Mouse (Mus musculus) embryonic facial prominence, embryonic 12.5 days (tissue): ENCODE data around the gene Bri3. TPM values are rescaled to one million over a fixed set of nuclear protein-coding genes. Genes with fewer than 3 reads are reported as not detected.

Experiments
- ATAC-seq: fragments of 200-750 bp; cut with Nextera tagmentation; 2 replicates; pipeline ENCODE4 v1.8.0; 2017; ENCODE audit not compliant: insufficient number of reproducible peaks, insufficient read depth, low FRiP score, low TSS enrichment
- H3K27ac ChIP-seq: fragments of 300-500 bp; sonication (generic); 2 replicates; pipeline ENCODE4 v1.5.1; 2016; ENCODE audit warnings: mild to moderate bottlenecking
- H3K27me3 ChIP-seq: fragments of 300-500 bp; sonication (generic); 2 replicates; pipeline ENCODE4 v1.6.1; 2016; ENCODE audit warnings: mild to moderate bottlenecking, moderate library complexity
- H3K36me3 ChIP-seq: fragments of 300-500 bp; sonication (generic); 2 replicates; pipeline ENCODE4 v1.6.1; 2016; ENCODE audit warnings: mild to moderate bottlenecking
- H3K4me1 ChIP-seq: fragments of 300-500 bp; sonication (generic); 2 replicates; pipeline ENCODE4 v1.6.1; 2016
- H3K4me2 ChIP-seq: fragments of 300-500 bp; sonication (generic); replicated peaks from 2 replicates; pipeline ENCODE4 v1.6.1; 2016; ENCODE audit warnings: mild to moderate bottlenecking, moderate library complexity
- H3K4me3 ChIP-seq: fragments of 300-500 bp; sonication (generic); 2 replicates; pipeline ENCODE4 v1.5.1; 2016; ENCODE audit warnings: mild to moderate bottlenecking
- H3K9ac ChIP-seq: fragments of 300-500 bp; sonication (generic); 2 replicates; pipeline ENCODE4 v1.6.1; 2016; ENCODE audit warnings: mild to moderate bottlenecking, moderate library complexity
- H3K9me3 ChIP-seq: fragments of 300-500 bp; sonication (generic); 2 replicates; pipeline ENCODE4 v1.6.1; 2016; ENCODE audit warnings: mild to moderate bottlenecking, moderate library complexity
- WGBS: fragments of 180-500 bp; shearing (Covaris S2); methylation state at CpG from one replicate; pipeline ENCODE4 v1.1.7; 2016; 5-methylcytosine and 5-hydroxymethylcytosine counted together
- polyA plus RNA-seq: library from polyadenylated mRNA; unstranded; fragments of >200 nt; fragmentation: Nextera tagmentation; extraction: Ambion mirVana; gene quantifications from 2 replicates; pipeline ENCODE4 v1.2.1, GENCODE M21; 2016

Gene Bri3
- 141 and 143 TPM in 2 replicates for polyA plus RNA-seq

DNA sequence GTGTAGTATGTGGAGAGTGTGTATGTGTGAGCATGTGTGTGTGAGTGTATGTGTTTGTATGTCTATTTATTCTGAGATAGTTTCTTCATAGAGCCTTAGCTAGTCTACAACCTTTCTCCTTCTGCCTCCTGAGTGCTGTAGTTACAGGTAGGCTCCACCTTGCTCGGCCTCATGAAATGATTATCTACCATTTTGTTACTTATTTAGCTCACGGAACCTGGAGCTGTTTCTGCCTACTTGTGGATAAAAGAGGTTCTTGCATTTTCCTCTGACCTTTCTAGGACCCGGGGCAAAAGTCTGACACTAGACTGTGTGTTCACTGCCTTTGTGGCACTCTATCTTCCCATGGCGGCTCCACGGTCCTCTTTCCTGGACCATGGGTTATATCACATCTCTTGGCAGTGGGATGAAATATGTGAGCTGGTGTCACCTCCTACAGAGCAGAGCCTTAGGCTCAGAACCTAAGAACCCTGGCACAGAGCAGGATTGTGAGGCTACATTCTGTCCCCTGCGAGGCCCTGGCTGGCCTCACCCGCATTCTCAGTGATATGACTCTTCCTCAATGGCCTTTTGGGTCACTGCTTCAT is at the start of gene Bri3:
TSS of gene Bri3 (plus strand) at position 537 of the 587 bp plus-strand sequence.
- no peak within 1 kb of the TSS for H3K27ac ChIP-seq
- H3K4me2 ChIP-seq = no peak within 1 kb of the TSS
- no peaks in the 10 kb centered on the region for H3K36me3 ChIP-seq
- H3K9ac ChIP-seq = no peak within 1 kb of the TSS
- H3K4me3 ChIP-seq = no peak within 1 kb of the TSS
- H3K27me3 ChIP-seq = no peaks in the 10 kb centered on the region
- no peak for ATAC-seq
- no peaks in the 10 kb centered on the region for H3K9me3 ChIP-seq
- WGBS = 86% methylated on average over 7 of the region's 7 CpGs
- no peaks in the 10 kb centered on the region for H3K4me1 ChIP-seq

DNA sequence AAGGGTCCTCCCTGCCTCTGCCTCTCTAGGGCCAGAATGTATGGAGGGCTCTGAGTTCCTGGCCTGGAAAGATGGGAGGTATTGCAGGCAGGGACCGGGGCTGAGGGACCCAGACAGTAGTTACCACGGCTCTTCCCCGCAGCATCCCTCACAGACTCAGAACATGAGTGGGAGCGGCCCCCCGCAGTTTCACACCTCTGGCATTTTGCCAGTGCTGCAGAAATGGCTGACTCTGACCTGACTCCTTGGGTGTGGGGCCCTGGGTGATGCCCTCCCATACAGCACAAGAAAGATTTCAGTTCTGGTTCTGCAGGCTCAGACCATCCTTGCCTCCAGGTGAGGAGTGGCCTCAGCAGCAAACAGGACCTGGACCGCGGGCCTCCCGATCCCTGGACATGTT is 48.7 kb upstream of the Bri3 start:
- no peak for ATAC-seq
- WGBS = 86% methylated on average over 8 of the region's 8 CpGs
- Histone ChIP-seq H3K27me3 (no peaks in the 10 kb centered on the region), H3K4me1 (no peaks in the 10 kb centered on the region), H3K9me3 (no peaks in the 10 kb centered on the region), H3K4me3 (no peak overlapping the region), H3K27ac (no peak overlapping the region), H3K36me3 (peaks cover 12% of the 10 kb centered on the region; the same call in 1 of the 2 replicates), H3K9ac (no peak overlapping the region), H3K4me2 (no peak overlapping the region)

DNA sequence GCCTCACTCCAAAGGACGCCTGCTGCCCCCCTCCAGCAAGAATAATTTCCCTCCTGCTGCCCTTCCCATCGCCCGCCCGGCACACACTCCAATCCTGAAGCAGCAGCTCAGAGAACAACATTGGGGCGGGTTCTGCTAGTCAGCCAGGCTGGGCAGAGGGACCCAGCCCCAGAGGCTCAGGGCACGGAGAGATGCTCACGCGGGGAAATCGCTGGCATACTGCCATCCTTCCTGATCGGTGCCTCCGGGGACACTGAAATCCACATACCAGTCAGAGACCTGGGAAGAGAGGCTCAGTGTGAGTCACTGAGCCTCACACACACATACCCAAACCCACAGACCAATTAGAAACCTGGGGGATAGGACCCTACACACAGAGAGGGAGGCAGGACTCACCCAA is 43.6 kb upstream of the Bri3 start:
- Histone ChIP-seq H3K9me3 (no peaks in the 10 kb centered on the region), H3K4me2 (no peak overlapping the region), H3K9ac (no peak overlapping the region), H3K4me3 (no peak overlapping the region), H3K27me3 (no peaks in the 10 kb centered on the region), H3K4me1 (no peaks in the 10 kb centered on the region), H3K27ac (no peak overlapping the region), H3K36me3 (peaks cover 36% of the 10 kb centered on the region)
- no peak for ATAC-seq
- WGBS = 81% methylated on average over 11 of the region's 11 CpGs

DNA sequence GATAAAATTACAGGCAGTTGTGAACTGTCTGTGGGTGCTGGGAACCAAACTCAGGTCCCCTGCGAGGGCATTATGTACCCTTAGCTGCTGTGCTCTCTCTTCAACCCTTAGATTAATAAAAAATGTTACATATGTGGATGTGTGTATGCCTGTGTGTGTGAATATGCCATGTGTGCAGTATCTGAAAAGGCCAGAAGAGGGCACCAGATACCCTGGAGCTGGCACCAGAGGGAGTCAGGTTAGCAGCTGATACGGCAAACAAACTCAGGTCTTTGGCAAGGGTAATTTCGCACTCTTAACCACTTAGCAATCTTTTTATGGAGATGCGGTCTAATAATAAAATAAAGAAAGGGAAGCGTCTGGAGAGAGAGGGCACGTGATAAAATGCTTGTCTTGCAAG is 41.8 kb upstream of the Bri3 start:
- no peaks in the 10 kb centered on the region for H3K4me1 ChIP-seq
- no peak overlapping the region for H3K4me2 ChIP-seq
- no peak overlapping the region for H3K27ac ChIP-seq
- 98% methylated on average over 6 of the region's 6 CpGs for WGBS
- H3K9me3 ChIP-seq = no peaks in the 10 kb centered on the region
- H3K9ac ChIP-seq = no peak overlapping the region
- H3K4me3 ChIP-seq = no peak overlapping the region
- peaks cover 39% of the 10 kb centered on the region for H3K36me3 ChIP-seq
- no peak for ATAC-seq
- H3K27me3 ChIP-seq = no peaks in the 10 kb centered on the region

DNA sequence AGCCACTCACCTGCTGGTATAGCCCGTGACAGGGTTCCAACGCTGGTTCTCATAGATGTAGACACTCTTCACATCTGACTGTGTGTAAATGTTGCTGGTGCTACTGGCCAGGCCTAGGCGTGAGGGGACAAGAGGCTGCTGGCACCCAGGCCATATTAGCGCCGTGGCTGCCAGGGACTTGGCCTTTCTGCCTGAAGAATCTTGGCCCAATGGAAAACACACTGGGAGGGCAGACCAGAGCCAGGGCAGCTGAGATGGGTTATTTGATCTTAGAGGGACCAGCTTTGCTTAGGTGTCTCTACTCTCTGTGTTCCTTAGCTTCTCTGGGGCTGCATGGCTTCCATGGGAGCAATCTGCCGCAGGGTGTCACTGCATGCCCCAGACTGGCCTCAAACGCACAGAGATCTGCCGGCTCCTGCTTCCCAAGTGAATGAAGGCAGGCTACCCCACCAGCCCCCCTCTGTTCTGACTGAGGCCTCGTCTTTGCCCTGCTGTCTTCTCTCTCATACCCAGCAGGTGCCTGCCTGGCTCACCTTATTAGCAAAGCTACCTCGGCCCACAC is 40.8 kb upstream of the Bri3 start:
- Histone ChIP-seq H3K27ac (no peak overlapping the region), H3K36me3 (peaks cover 39% of the 10 kb centered on the region), H3K4me3 (no peak overlapping the region), H3K9ac (no peak overlapping the region), H3K9me3 (no peaks in the 10 kb centered on the region), H3K4me1 (no peaks in the 10 kb centered on the region), H3K4me2 (no peak overlapping the region), H3K27me3 (no peaks in the 10 kb centered on the region)
- ATAC-seq = no peak
- 92% methylated on average over 10 of the region's 10 CpGs for WGBS

DNA sequence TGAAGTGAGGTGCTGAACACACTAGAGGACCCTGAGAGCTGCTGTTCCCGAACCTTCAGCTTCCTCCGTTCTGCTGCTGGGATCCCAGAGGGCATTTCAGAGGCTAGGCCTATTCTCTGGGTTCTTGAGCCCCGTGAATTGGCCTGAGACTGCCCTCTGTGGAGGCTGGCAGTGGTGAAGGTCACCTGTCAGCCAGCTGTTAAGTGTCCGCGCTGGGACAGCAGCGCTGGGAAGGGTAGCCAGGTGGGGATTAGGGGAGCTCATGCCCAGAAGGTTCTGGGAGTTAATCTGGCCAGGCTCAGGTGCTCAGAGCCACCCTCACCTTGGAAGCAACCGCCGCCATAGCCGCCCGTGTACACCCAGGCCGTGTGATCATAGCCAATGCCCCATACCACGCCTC is 39.9 kb upstream of the Bri3 start:
- Histone ChIP-seq H3K27me3 (no peaks in the 10 kb centered on the region), H3K4me1 (no peaks in the 10 kb centered on the region), H3K4me2 (no peak overlapping the region), H3K9me3 (no peaks in the 10 kb centered on the region), H3K27ac (no peak overlapping the region), H3K4me3 (no peak overlapping the region), H3K36me3 (peaks cover 36% of the 10 kb centered on the region), H3K9ac (no peak overlapping the region)
- 92% methylated on average over 12 of the region's 12 CpGs for WGBS
- ATAC-seq = no peak

DNA sequence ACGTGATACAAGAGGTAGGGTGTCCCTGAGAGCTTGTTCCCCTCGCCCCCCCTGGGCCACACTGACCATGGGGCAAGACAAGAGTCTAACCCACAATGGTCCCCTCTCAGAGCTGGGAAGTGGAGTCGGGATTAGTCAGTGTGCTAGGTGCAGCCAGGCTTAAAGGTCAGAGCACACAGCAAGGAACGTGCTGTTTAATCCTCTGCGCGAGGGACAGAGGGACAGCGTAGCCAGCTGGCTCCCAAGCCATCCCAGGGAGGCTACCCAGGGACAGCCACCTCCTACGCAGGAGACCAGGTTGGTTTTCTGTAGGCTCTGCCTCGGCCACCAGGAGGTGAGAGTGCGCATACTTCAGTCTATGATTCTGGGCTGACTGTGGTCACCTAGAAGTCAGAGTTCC is 39.3 kb upstream of the Bri3 start:
- ATAC-seq = no peak
- H3K27ac ChIP-seq = no peak overlapping the region
- H3K36me3 ChIP-seq = peaks cover 41% of the 10 kb centered on the region
- H3K9me3 ChIP-seq = no peaks in the 10 kb centered on the region
- H3K4me1 ChIP-seq = no peaks in the 10 kb centered on the region
- H3K4me2 ChIP-seq = no peak overlapping the region
- no peak overlapping the region for H3K4me3 ChIP-seq
- 78% methylated on average over 10 of the region's 10 CpGs for whole genome bisulfite sequencing
- no peaks in the 10 kb centered on the region for H3K27me3 ChIP-seq
- H3K9ac ChIP-seq = no peak overlapping the region

DNA sequence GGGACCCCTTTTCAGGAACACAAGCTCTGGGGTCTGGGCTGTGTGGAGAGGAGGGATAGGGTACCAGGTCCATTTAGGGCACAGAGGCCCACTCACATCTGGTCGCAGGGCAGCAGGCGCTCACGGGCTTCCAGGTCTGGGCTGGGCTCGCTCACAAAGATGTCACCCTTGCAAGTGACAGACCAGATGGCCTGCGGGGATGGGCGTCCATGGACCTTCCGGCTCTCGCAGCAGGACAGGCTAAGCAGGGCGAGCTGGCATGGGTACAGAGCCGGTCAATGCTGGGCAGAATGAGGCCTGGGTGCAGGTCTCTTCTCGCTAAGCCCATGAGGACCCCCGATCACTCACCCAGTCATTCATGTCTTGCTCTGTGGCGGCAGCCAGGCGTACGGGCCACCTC is 38.2 kb upstream of the Bri3 start:
- Histone ChIP-seq H3K36me3 (peaks cover 52% of the 10 kb centered on the region), H3K27me3 (no peaks in the 10 kb centered on the region), H3K4me2 (no peak overlapping the region), H3K4me1 (no peaks in the 10 kb centered on the region), H3K4me3 (no peak overlapping the region), H3K9ac (no peak overlapping the region), H3K27ac (no peak overlapping the region), H3K9me3 (no peaks in the 10 kb centered on the region)
- ATAC-seq = no peak
- 91% methylated on average over 15 of the region's 15 CpGs for WGBS

DNA sequence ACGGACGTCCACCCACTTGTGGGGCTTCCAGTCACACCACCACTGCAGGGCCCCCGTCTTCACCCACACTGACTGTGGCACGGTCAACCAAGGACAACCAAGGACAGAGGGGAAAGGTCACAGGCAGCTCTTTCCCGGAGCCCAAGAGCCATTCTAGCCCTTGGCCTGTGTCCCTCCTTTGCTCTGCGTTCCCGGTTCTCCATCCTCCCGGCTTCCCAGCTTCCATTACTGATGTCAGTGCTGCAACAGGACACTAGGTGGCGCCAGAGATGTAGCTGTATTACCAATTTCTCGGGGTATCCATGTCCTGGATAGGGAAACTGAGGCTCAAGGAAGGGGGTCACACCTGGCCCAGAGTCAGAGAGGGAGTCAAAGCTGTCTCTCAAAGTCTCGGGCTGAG is 36.8 kb upstream of the Bri3 start:
- Histone ChIP-seq H3K9me3 (no peaks in the 10 kb centered on the region), H3K27ac (no peak overlapping the region), H3K4me2 (no peak overlapping the region), H3K27me3 (no peaks in the 10 kb centered on the region), H3K36me3 (peaks cover 60% of the 10 kb centered on the region), H3K4me3 (no peak overlapping the region), H3K9ac (no peak overlapping the region), H3K4me1 (no peaks in the 10 kb centered on the region)
- 47% methylated on average over 11 of the region's 11 CpGs for WGBS
- no peak for ATAC-seq

DNA sequence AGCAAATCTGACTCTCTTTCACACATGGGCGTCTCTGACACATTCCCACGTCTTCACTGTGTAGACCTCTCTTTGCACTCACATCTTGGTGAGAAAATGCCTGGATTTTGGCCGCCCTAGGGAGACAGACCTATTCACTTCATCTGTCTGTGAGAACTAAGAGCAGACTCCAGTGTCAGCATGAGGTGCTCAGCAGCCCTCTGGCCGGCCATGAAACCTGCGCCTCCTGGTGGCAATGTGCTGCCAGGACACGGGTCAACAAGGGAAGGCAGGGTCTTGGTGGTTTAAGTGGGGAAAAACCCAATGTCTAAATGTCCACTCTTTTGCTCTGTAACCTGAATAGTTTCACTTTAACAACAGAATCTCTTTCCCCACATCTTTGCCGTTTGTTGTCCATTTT is 29.8 kb upstream of the Bri3 start:
- no peak overlapping the region for H3K27ac ChIP-seq
- no peaks in the 10 kb centered on the region for H3K4me1 ChIP-seq
- H3K27me3 ChIP-seq = no peaks in the 10 kb centered on the region
- no peak overlapping the region for H3K4me3 ChIP-seq
- no peaks in the 10 kb centered on the region for H3K9me3 ChIP-seq
- no peak overlapping the region for H3K9ac ChIP-seq
- peaks cover 40% of the 10 kb centered on the region for H3K36me3 ChIP-seq
- no peak overlapping the region for H3K4me2 ChIP-seq
- no peak for ATAC-seq
- 33% methylated on average over 7 of the region's 7 CpGs for WGBS

DNA sequence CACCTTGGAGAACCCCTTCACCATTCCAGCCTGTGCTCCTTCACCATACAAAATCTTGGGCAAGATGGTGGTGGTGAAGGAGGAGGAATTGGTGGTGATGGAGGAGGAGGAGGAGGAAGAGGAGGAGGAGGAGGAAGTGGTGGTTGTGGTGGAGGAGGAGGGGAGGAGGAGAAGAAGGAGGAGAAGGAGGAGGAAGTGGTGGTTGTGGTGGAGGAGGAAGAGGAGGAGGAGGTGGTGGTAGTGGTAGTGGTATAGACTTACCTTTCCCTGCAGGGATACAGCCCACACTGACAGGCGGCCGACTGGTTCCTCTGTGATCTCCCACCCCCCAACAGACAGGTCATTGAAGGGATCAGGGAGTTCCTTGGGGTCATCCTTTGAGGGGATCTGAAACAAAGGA is 28.2 kb upstream of the Bri3 start:
- no peak overlapping the region for H3K4me3 ChIP-seq
- no peak for ATAC-seq
- peaks cover 24% of the 10 kb centered on the region for H3K36me3 ChIP-seq
- WGBS = 75% methylated on average over 2 of the region's 2 CpGs
- H3K4me2 ChIP-seq = no peak overlapping the region
- no peak overlapping the region for H3K27ac ChIP-seq
- H3K9ac ChIP-seq = no peak overlapping the region
- H3K4me1 ChIP-seq = no peaks in the 10 kb centered on the region
- H3K9me3 ChIP-seq = no peaks in the 10 kb centered on the region
- H3K27me3 ChIP-seq = no peaks in the 10 kb centered on the region

DNA sequence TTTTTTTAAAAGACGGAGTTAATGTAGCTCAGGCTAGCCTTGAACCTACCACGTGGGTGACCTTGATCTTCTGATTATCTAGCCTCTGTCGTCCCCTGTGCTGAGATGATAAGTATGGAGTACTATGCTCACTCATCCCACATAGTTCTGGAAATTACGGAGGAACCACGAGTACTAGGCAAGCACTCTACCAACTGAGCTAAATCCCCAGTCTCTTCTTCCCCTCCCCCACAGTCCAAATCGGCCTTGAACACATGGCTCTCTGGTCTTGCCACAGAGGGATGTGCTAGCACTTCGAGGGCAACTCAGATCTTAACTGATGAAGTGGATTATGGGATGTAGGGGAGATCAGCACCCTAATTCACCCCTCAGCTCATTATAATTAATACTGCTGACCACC is 26.2 kb upstream of the Bri3 start:
- 89% methylated on average over 7 of the region's 7 CpGs for WGBS
- no peak for ATAC-seq
- Histone ChIP-seq H3K4me3 (no peak overlapping the region), H3K4me1 (peaks cover 9% of the 10 kb centered on the region), H3K36me3 (peaks cover 10% of the 10 kb centered on the region), H3K4me2 (no peak overlapping the region), H3K9me3 (no peaks in the 10 kb centered on the region), H3K27me3 (no peaks in the 10 kb centered on the region), H3K9ac (no peak overlapping the region), H3K27ac (no peak overlapping the region)
